ENCODE assay signal across 9 mouse cellular contexts in the genomic region with DNA sequence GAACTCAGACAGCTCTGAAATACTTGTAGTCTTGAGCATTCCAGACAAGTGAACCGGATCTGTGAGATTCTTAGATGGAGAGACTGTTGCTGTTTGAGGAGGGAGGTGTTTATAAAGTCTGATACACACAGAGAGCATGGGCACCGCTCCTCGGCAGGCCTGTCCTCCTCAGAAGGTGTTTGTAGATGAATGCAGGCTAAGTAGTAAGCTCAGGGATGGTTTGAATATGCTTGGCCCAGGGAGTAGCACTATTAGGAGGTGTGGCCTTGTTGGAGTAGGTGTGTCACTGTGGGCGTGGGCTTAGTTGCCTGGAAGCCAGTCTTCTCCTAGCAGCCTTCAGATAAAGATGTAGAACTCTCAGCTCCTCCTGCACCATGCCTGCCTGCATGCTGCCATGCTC. TPM values are rescaled to one million over a fixed set of nuclear protein-coding genes. Genes with fewer than 3 reads are reported as not detected.
DNase-seq lines count a peak whose midpoint lies in the region; ATAC-seq and TF ChIP-seq lines count a peak whose summit lies in the region.
"Not testable (repeated sequence)": the region's sequence is repeated elsewhere in the genome, so short reads cannot be mapped to it uniquely, and the experiment has no call there.
"Had no signal": no experiment of that assay in that cellular context is flagged by ENCODE, and none has a peak within 500 bp of the region (broad histone marks: within the 10 kb centered on the region; RNA-seq: fewer than 3 reads in every experiment).

No protein-coding gene starts in this region.

- not testable (repeated sequence) for H3K9me3 ChIP-seq in heart, embryonic 14.5 days (ENCODE audit: control insufficient read depth, low read length); heart, postnatal 0 days (replicated peaks; ENCODE audit: control insufficient read depth, low read length); lung, embryonic 14.5 days (ENCODE audit: low read depth, low read length)

- H3K9ac ChIP-seq in heart, embryonic 14.5 days (ENCODE audit: low read length); heart, postnatal 0 days (replicated peaks; ENCODE audit: low read depth, low read length); lung, embryonic 14.5 days: not testable (repeated sequence)

- TF ChIP-seq CTCF in Patski (IDR thresholded peaks at IDR 0.05); heart, postnatal 0 days (IDR thresholded peaks at IDR 0.05; ENCODE audit: low read depth); lung, embryonic 14.5 days (IDR thresholded peaks at IDR 0.05; ENCODE audit: low read depth): not testable (repeated sequence)

- not testable (repeated sequence) for H3K4me1 ChIP-seq in heart, embryonic 14.5 days (ENCODE audit: control insufficient read depth in 2 of 2, insufficient read depth in 2 of 2, low read length in 2 of 2); heart, postnatal 0 days (ENCODE audit: control insufficient read depth, insufficient read depth); lung, embryonic 14.5 days (ENCODE audit: insufficient read depth)

- not testable (repeated sequence) for DNase-seq in Patski (ENCODE audit: low read depth, low spot score); heart, postnatal 0 days (ENCODE audit: low spot score)
- DNase-seq in heart, adult 11 months, result peak; percentile 54
- DNase-seq in lung, embryonic 14.5 days, result peak; percentile 7
- peak; percentile 8 for DNase-seq in lung, postnatal 36 days

- peaks cover 15% of the 10 kb centered on the region for H3K27me3 ChIP-seq in Patski
- H3K27me3 ChIP-seq in heart, embryonic 14.5 days (ENCODE audit: control insufficient read depth, insufficient read depth, low read length); heart, postnatal 0 days (ENCODE audit: control insufficient read depth, insufficient read depth, low read length): not testable (repeated sequence)
- H3K27me3 ChIP-seq in lung, embryonic 14.5 days (ENCODE audit: insufficient read depth, low read length), result peaks cover 26% of the 10 kb centered on the region

- H3K4me2 ChIP-seq in heart, embryonic 14.5 days (ENCODE audit: low read length), result peak overlapping the region; percentile 38
- peak overlapping the region; percentile 8; the same call in 1 of the 2 replicates for H3K4me2 ChIP-seq in heart, postnatal 0 days (ENCODE audit: low read depth, low read length)
- not testable (repeated sequence) for H3K4me2 ChIP-seq in lung, embryonic 14.5 days

- not testable (repeated sequence) for TF ChIP-seq EP300 in heart, postnatal 0 days (IDR thresholded peaks at IDR 0.05; ENCODE audit: low read depth)

- 36% methylated on average over 4 of the region's 4 CpGs for WGBS in heart, embryonic 14.5 days
- WGBS in heart, postnatal 0 days, result 28% methylated on average over 4 of the region's 4 CpGs
- WGBS in lung, embryonic 14.5 days, result 24% methylated on average over 4 of the region's 4 CpGs

- H3K4me3 ChIP-seq in heart, embryonic 14.5 days (ENCODE audit: control insufficient read depth in 1 of 2, insufficient read depth in 1 of 2, low read depth in 1 of 2, low read length in 2 of 2); heart, postnatal 0 days (ENCODE audit: low read depth, low read length); lung, embryonic 14.5 days (ENCODE audit: low read depth, low read length): not testable (repeated sequence)

- H3K27ac ChIP-seq in heart, embryonic 14.5 days (replicated peaks in 1 of 2; ENCODE audit: control insufficient read depth in 1 of 2, insufficient read depth in 1 of 2, low read depth in 2 of 2, low read length in 2 of 2), result peak overlapping the region; percentile 55 to 59; a peak in 3 of 4 replicates
- peak overlapping the region; percentile 44 for H3K27ac ChIP-seq in heart, postnatal 0 days (ENCODE audit: low read depth)
- not testable (repeated sequence) for H3K27ac ChIP-seq in lung, embryonic 14.5 days (ENCODE audit: low read depth)

- CTCF ChIA-PET in Patski (lab: Charles Lee), result not testable (repeated sequence)

- peak; percentile 23 for ATAC-seq in Patski
- not testable (repeated sequence) for ATAC-seq in heart, embryonic 14.5 days (ENCODE audit: insufficient number of reproducible peaks, insufficient read depth, low FRiP score, low read depth)
- ATAC-seq in heart, postnatal 0 days (ENCODE audit: insufficient read depth, low read depth), result peak; percentile 15; the same call in 1 of the 2 replicates
- ATAC-seq in lung, embryonic 14.5 days (ENCODE audit: insufficient read depth), result peak; percentile 63

- in situ Hi-C loops in Patski (cut with MboI; ENCODE audit: low pct_unique_long_range_greater_than_20kb), result not testable (repeated sequence)

- POLR2A ChIA-PET in Patski (lab: Charles Lee), result not testable (repeated sequence)

- not testable (repeated sequence) for H3K36me3 ChIP-seq in heart, embryonic 14.5 days (ENCODE audit: control insufficient read depth, insufficient read depth, low read length); heart, postnatal 0 days (replicated peaks; ENCODE audit: control insufficient read depth, insufficient read depth, low read length); lung, embryonic 14.5 days (ENCODE audit: insufficient read depth)

RNA-seq across cellular contexts. Expression of a gene that starts 43.4 kb away (rescaled TPM):
- polyA plus RNA-seq in Patski (2021), result 12.5 TPM
- 123 and 138 TPM in 2 replicates for polyA plus RNA-seq in heart, embryonic 14.5 days (2014; fragmentation: Nextera tagmentation; extraction: Ambion mirVana)
- 113 and 121 TPM in 2 replicates for total RNA-seq in heart, postnatal 0 days (2014; rRNA removed; ENCODE audit: low replicate concordance)
- 85.0 and 90.0 TPM in 2 replicates for polyA plus RNA-seq in heart, postnatal 0 days (2015; fragmentation: Nextera tagmentation; extraction: Ambion mirVana)
- 1.2 and 1.9 TPM in 2 replicates for polyA plus RNA-seq in lung, embryonic 14.5 days (2014; fragmentation: Nextera tagmentation; extraction: Ambion mirVana)
- total RNA-seq: CH12.LX; common myeloid progenitor, adult 5-6 weeks; MEL had no signal
